Mouse (Mus musculus): ENCODE data around the gene Rfng. TPM values are rescaled to one million over a fixed set of nuclear protein-coding genes. Genes with fewer than 3 reads are reported as not detected.
A peak's percentile ranks its signal among the peaks of the same experiment; 100 is the strongest.
"Not testable (repeated sequence)": the region's sequence is repeated elsewhere in the genome, so short reads cannot be mapped to it uniquely, and the experiment has no call there.

The Rfng gene
- total RNA-seq, 2 experiments from 2014 or later = 0.58 to 0.60 TPM

- ATAC-seq (replicated peaks; ENCODE audit: low FRiP score, poor library complexity, severe bottlenecking) = no peak
Measured at GRCm38 (mm10) chr11:120818251-120818650, 34.2 kb upstream of the Rfng start.

GRCm38 (mm10) chr11:120817358-120817757, 33.4 kb upstream of the Rfng start:
- no peak for ATAC-seq (replicated peaks; ENCODE audit: low FRiP score, poor library complexity, severe bottlenecking)

- no peak for ATAC-seq (replicated peaks; ENCODE audit: low FRiP score, poor library complexity, severe bottlenecking)
Measured at GRCm38 (mm10) chr11:120812068-120812467, 28.1 kb upstream of the Rfng start.

- no peak for ATAC-seq (replicated peaks; ENCODE audit: low FRiP score, poor library complexity, severe bottlenecking)
Measured at GRCm38 (mm10) chr11:120808010-120808409, 24.0 kb upstream of the Rfng start.

- ATAC-seq (replicated peaks; ENCODE audit: low FRiP score, poor library complexity, severe bottlenecking) = no peak
Measured at GRCm38 (mm10) chr11:120805375-120806298, 21.6 kb upstream of the Rfng start.

GRCm38 (mm10) chr11:120804769-120805168, 20.8 kb upstream of the Rfng start:
- ATAC-seq (replicated peaks; ENCODE audit: low FRiP score, poor library complexity, severe bottlenecking) = no peak

GRCm38 (mm10) chr11:120804274-120804673, 20.3 kb upstream of the Rfng start:
- no peak for ATAC-seq (replicated peaks; ENCODE audit: low FRiP score, poor library complexity, severe bottlenecking)

- peak; percentile 71 for ATAC-seq (replicated peaks; ENCODE audit: low FRiP score, poor library complexity, severe bottlenecking)
Measured at GRCm38 (mm10) chr11:120800061-120800904, 16.3 kb upstream of the Rfng start.

GRCm38 (mm10) chr11:120799316-120799890, 15.4 kb upstream of the Rfng start:
- no peak for ATAC-seq (replicated peaks; ENCODE audit: low FRiP score, poor library complexity, severe bottlenecking)

- no peak for ATAC-seq (replicated peaks; ENCODE audit: low FRiP score, poor library complexity, severe bottlenecking)
Measured at GRCm38 (mm10) chr11:120798244-120798643, 14.2 kb upstream of the Rfng start.

GRCm38 (mm10) chr11:120796614-120796946, 12.6 kb upstream of the Rfng start:
- no peak for ATAC-seq (replicated peaks; ENCODE audit: low FRiP score, poor library complexity, severe bottlenecking)

- ATAC-seq (replicated peaks; ENCODE audit: low FRiP score, poor library complexity, severe bottlenecking) = peak; percentile 85
Measured at GRCm38 (mm10) chr11:120795756-120796613, 12.0 kb upstream of the Rfng start, which contains the start of gene Dus1l. Gene Dus1l (minus strand): TSS chr11:120796403.

- no peak for ATAC-seq (replicated peaks; ENCODE audit: low FRiP score, poor library complexity, severe bottlenecking)
Measured at GRCm38 (mm10) chr11:120792652-120793051, 8.6 kb upstream of the Rfng start.

GRCm38 (mm10) chr11:120789810-120790209, 5.8 kb upstream of the Rfng start:
- no peak for ATAC-seq (replicated peaks; ENCODE audit: low FRiP score, poor library complexity, severe bottlenecking)

GRCm38 (mm10) chr11:120789355-120789754, 5.3 kb upstream of the Rfng start:
- ATAC-seq (replicated peaks; ENCODE audit: low FRiP score, poor library complexity, severe bottlenecking) = no peak

- not testable (repeated sequence) for ATAC-seq (replicated peaks; ENCODE audit: low FRiP score, poor library complexity, severe bottlenecking)
Measured at GRCm38 (mm10) chr11:120788460-120788859, 4.5 kb upstream of the Rfng start.

- ATAC-seq (replicated peaks; ENCODE audit: low FRiP score, poor library complexity, severe bottlenecking) = no peak
Measured at GRCm38 (mm10) chr11:120785145-120785544, 1.1 kb upstream of the Rfng start.

- ATAC-seq (replicated peaks; ENCODE audit: low FRiP score, poor library complexity, severe bottlenecking) = 0 out of 2 replicates have a peak, but pooled peaks have one; percentile 4
Measured at GRCm38 (mm10) chr11:120783426-120784063, 462 bp downstream of the Rfng start.

- ATAC-seq (replicated peaks; ENCODE audit: low FRiP score, poor library complexity, severe bottlenecking) = not testable (repeated sequence)
Measured at GRCm38 (mm10) chr11:120781361-120781760, 2.6 kb downstream of the Rfng start.
